Mouse (Mus musculus) lung, postnatal 0 days (tissue): ENCODE results near the gene Il12a.

ENCODE experiments used
- CTCF ChIP-seq: IDR thresholded peaks from 2 replicates; pipeline ENCODE4 v1.5.1; 2016; ENCODE audit warnings: antibody characterized with exemption, mild to moderate bottlenecking
- EP300 ChIP-seq: IDR thresholded peaks from 2 replicates; pipeline ENCODE4 v1.6.1; 2016; ENCODE audit warnings: antibody characterized with exemption, mild to moderate bottlenecking, control low read depth

DNA sequence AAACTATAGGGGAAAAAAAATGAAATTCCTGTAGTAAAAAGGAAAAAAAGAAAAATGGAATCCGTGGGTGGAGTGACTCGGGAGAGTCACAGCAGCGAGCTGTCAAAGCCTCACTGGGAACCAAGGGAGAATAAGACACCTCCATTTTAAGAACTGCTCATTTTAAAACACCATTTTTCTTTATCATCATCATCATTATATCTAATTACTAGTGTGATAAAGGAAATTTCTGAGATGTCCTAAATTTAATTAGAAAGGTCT, 53.0 kb downstream of the Il12a start:
- no peak for TF ChIP-seq CTCF
- TF ChIP-seq EP300, result no peak
